Mouse (Mus musculus) CH12.LX (cell line): ENCODE data around the gene Stxbp1. TPM values are rescaled to one million over a fixed set of nuclear protein-coding genes. Genes with fewer than 3 reads are reported as not detected.

Experiments
- DNase-seq: peaks from one replicate; pipeline ENCODE4 v3.0.0-alpha.2; 2013; ENCODE audit errors: extremely low read depth
- H3K27ac ChIP-seq: 2 replicates; pipeline ENCODE4 v1.5.1; 2012; ENCODE audit warnings: low read depth, mild to moderate bottlenecking, control low read depth, moderate library complexity; ENCODE audit not compliant: insufficient read depth
- H3K27me3 ChIP-seq: replicated peaks from 2 replicates; pipeline ENCODE3; 2012; ENCODE audit warnings: inconsistent platforms
- H3K36me3 ChIP-seq, 2 experiments: replicated peaks in 1 of 2; 2 replicates each; pipeline versions ENCODE3 to v1.6.1; 2012; ENCODE audit warnings: inconsistent platforms in 1 of 2, low read length in 1 of 2, mild to moderate bottlenecking in 1 of 2, mixed read lengths in 1 of 2, moderate library complexity in 1 of 2; ENCODE audit not compliant: control insufficient read depth in 1 of 2, insufficient read depth in 1 of 2
- H3K4me1 ChIP-seq, 2 experiments: 2 replicates each; pipeline ENCODE4 v1.6.1; 2012; ENCODE audit warnings: inconsistent platforms in 1 of 2, moderate library complexity in 1 of 2; ENCODE audit not compliant: insufficient read depth in 2 of 2, control insufficient read depth in 1 of 2
- H3K4me2 ChIP-seq: 2 replicates; pipeline ENCODE4 v1.6.1; 2012; ENCODE audit warnings: low read depth, mild to moderate bottlenecking, control low read depth; ENCODE audit not compliant: poor library complexity, insufficient read depth, severe bottlenecking
- H3K4me3 ChIP-seq, 3 experiments: fragments of 150-350 bp in 1 of 3; sonication (generic) in 1 of 3; replicated peaks in 1 of 3; 2 replicates each; pipeline versions ENCODE3 to v1.5.1; 2011 to 2012; ENCODE audit warnings: low read depth in 2 of 3, low read length in 2 of 3, mild to moderate bottlenecking in 2 of 3, moderate library complexity in 2 of 3, control low read depth in 1 of 3, improper control_type of control experiment in 1 of 3, inconsistent platforms in 1 of 3, mixed read lengths in 1 of 3; ENCODE audit not compliant: poor library complexity in 1 of 3
- H3K79me2 ChIP-seq: replicated peaks from 2 replicates; pipeline ENCODE4 v1.6.1; 2012; ENCODE audit warnings: mild to moderate bottlenecking, moderate library complexity; ENCODE audit not compliant: control insufficient read depth, poor library complexity, insufficient read depth, severe bottlenecking; ENCODE audit errors: extremely low read depth
- H3K9ac ChIP-seq: 2 replicates; pipeline ENCODE4 v1.6.1; 2012; ENCODE audit warnings: low read depth, mild to moderate bottlenecking, control low read depth, moderate library complexity; ENCODE audit not compliant: insufficient read depth
- H3K9me3 ChIP-seq: replicated peaks from 2 replicates; pipeline ENCODE3; 2012; ENCODE audit warnings: low read length, inconsistent platforms, mixed read lengths
- CHD1 ChIP-seq: IDR thresholded peaks from 2 replicates; pipeline ENCODE4 v1.6.1; 2012; ENCODE audit warnings: low read depth, low read length, improper control_type of control experiment, inconsistent platforms
- CHD2 ChIP-seq: IDR thresholded peaks from 2 replicates; pipeline ENCODE4 v1.6.1; 2011; ENCODE audit warnings: low read length, improper control_type of control experiment
- GABPA ChIP-seq: IDR thresholded peaks from 2 replicates; pipeline ENCODE4 v1.6.1; 2012; ENCODE audit warnings: low read depth, low read length, improper control_type of control experiment, inconsistent platforms; ENCODE audit not compliant: insufficient replicate concordance
- IRF4 ChIP-seq: IDR thresholded peaks from 2 replicates; pipeline ENCODE4 v1.6.1; 2014; ENCODE audit warnings: low read depth, mild to moderate bottlenecking, inconsistent platforms, low read length, improper control_type of control experiment
- JUND ChIP-seq: conservative IDR thresholded peaks from 2 replicates; pipeline ENCODE4 v1.6.1; 2011; ENCODE audit warnings: low read depth, low read length, improper control_type of control experiment
- KAT2A ChIP-seq: IDR thresholded peaks from 2 replicates; pipeline ENCODE4 v1.6.1; 2012; ENCODE audit warnings: low read length, improper control_type of control experiment, inconsistent platforms; ENCODE audit not compliant: insufficient replicate concordance
- MAFK ChIP-seq: IDR thresholded peaks from 2 replicates; pipeline ENCODE4 v1.6.1; 2011; ENCODE audit warnings: low read length, improper control_type of control experiment; ENCODE audit not compliant: insufficient replicate concordance
- MAZ ChIP-seq: IDR thresholded peaks from 2 replicates; pipeline ENCODE4 v1.6.1; 2012; ENCODE audit warnings: low read depth, mild to moderate bottlenecking, inconsistent platforms, low read length, improper control_type of control experiment, moderate library complexity
- MXI1 ChIP-seq: IDR thresholded peaks from 2 replicates; pipeline ENCODE4 v1.6.1; 2011; ENCODE audit warnings: mild to moderate bottlenecking, low read depth, low read length, improper control_type of control experiment
- MYC ChIP-seq: IDR thresholded peaks from 2 replicates; pipeline ENCODE4 v1.6.1; 2011; ENCODE audit warnings: low read depth, mild to moderate bottlenecking, improper control_type of control experiment, low read length
- NELFE ChIP-seq: IDR thresholded peaks from 2 replicates; pipeline ENCODE4 v1.6.1; 2011; ENCODE audit warnings: low read depth, low read length, improper control_type of control experiment
- PAX5 ChIP-seq: IDR thresholded peaks from 2 replicates; pipeline ENCODE4 v1.6.1; 2012; ENCODE audit warnings: low read length, inconsistent platforms, mixed read lengths
- POLR2AphosphoS2 ChIP-seq: IDR thresholded peaks from 2 replicates; pipeline ENCODE4 v1.6.1; 2011; ENCODE audit warnings: low read depth, low read length, improper control_type of control experiment
- RCOR1 ChIP-seq: conservative IDR thresholded peaks from 2 replicates; pipeline ENCODE4 v1.6.1; 2012; ENCODE audit warnings: low read depth, mild to moderate bottlenecking, inconsistent platforms, low read length, improper control_type of control experiment
- SIN3A ChIP-seq: IDR thresholded peaks from 2 replicates; pipeline ENCODE4 v1.6.1; 2012; ENCODE audit warnings: low read length, improper control_type of control experiment, inconsistent platforms
- SMC3 ChIP-seq: IDR thresholded peaks from 2 replicates; pipeline ENCODE4 v1.6.1; 2011; ENCODE audit warnings: low read depth, low read length, improper control_type of control experiment
- USF1 ChIP-seq: IDR thresholded peaks from 2 replicates; pipeline ENCODE4 v1.6.1; 2014; ENCODE audit warnings: low read depth, mild to moderate bottlenecking, inconsistent platforms, low read length, improper control_type of control experiment
- ZC3H11A ChIP-seq: IDR thresholded peaks from 2 replicates; pipeline ENCODE4 v1.6.1; 2012; ENCODE audit warnings: low read depth, mild to moderate bottlenecking, inconsistent platforms, low read length, improper control_type of control experiment
- ZNF384 ChIP-seq: IDR thresholded peaks from 2 replicates; pipeline ENCODE4 v1.6.1; 2012; ENCODE audit warnings: low read depth, low read length, improper control_type of control experiment, inconsistent platforms
- dilution Hi-C: fragments of 300-500 bp; cut with MboI; formaldehyde crosslinking; loops from 2 replicates; pipeline ENCODE4 v1.14.3; 2020; ENCODE audit warnings: low sequenced_read_pairs; ENCODE audit not compliant: extremely low pct_unique_long_range_greater_than_20kb, extremely low pct_ligation_motif_present
- in situ Hi-C: fragments of 300-500 bp; cut with MboI; formaldehyde crosslinking; loops from 3 replicates; pipeline ENCODE4 v1.14.3; 2019; ENCODE audit warnings: low sequenced_read_pairs, low pct_ligation_motif_present, low pct_unique_long_range_greater_than_20kb, mixed read lengths
- polyA plus RNA-seq: library from polyadenylated mRNA; unstranded; fragments of >175 nt; gene quantifications from 2 replicates; pipeline ENCODE4 v1.2.1, GENCODE M21; 2012; ENCODE audit warnings: low read depth; ENCODE audit not compliant: insufficient read length
- total RNA-seq, 2 experiments: library from RNA; depleted of rRNA; stranded (reverse); fragments of 300-350 nt in 1 of 2; fragments of >200 nt in 1 of 2; gene quantifications; 2 replicates each; pipeline ENCODE4 v1.2.3; 2012 to 2014

Gene Stxbp1
- total and polyA plus RNA-seq, 3 experiments, result 1.5 to 8.3 (median 2.5) TPM

- dilution Hi-C loops (no loop called here), in situ Hi-C loops (loop anchor here (5.0 kb wide), 1 partner anchor 36 kb away; no protein-coding TSS in a partner anchor)
- Histone ChIP-seq H3K9ac (no peak overlapping the region; the same call in 1 of the 2 replicates), H3K4me2 (peak overlapping the region; percentile 91), H3K27me3 (peaks cover 3% of the 10 kb centered on the region), H3K36me3 (peaks cover 0 to 23% of the 10 kb centered on the region in 2 experiments), H3K79me2 (no peaks in the 10 kb centered on the region), H3K9me3 (no peaks in the 10 kb centered on the region), H3K4me1 (peaks cover 19 to 39% of the 10 kb centered on the region in 2 experiments), H3K4me3 (peak overlapping the region in 2 of 3 experiments; percentile 45 to 69), H3K27ac (no peak overlapping the region)
- TF ChIP-seq SIN3A (no peak), PAX5 (no peak), USF1 (no peak), IRF4 (no peak), KAT2A (no peak), MXI1 (no peak), CHD1 (no peak), MAFK (no peak), GABPA (no peak), SMC3 (no peak), POLR2AphosphoS2 (no peak)
- DNase-seq, result no peak
Observed at GRCm38 (mm10) chr2:32876490-32877302, 29.7 kb upstream of the Stxbp1 start.

GRCm38 (mm10) chr2:32875675-32876489, 28.8 kb upstream of the Stxbp1 start, which contains the start of gene Fam129b:
Fam129b (plus strand) TSS chr2:32876114.
- DNase-seq, result peak; percentile 51
- Histone ChIP-seq H3K27ac (no peak within 1 kb of the TSS), H3K9ac (peak within 1 kb of the TSS; percentile 7; the same call in 1 of the 2 replicates), H3K27me3 (peaks cover 3% of the 10 kb centered on the region), H3K9me3 (no peaks in the 10 kb centered on the region), H3K36me3 (peaks cover 0 to 23% of the 10 kb centered on the region in 2 experiments), H3K4me2 (peak within 1 kb of the TSS; percentile 91), H3K4me3 (peak within 1 kb of the TSS; percentile 8 to 69 (median 45)), H3K79me2 (no peaks in the 10 kb centered on the region), H3K4me1 (peaks cover 14 to 31% of the 10 kb centered on the region in 2 experiments)
- in situ Hi-C loops (loop anchor here (5.0 kb wide), 1 partner anchor 36 kb away; no protein-coding TSS in a partner anchor), dilution Hi-C loops (no loop called here)
- no peak for TF ChIP-seq PAX5
- no peak for TF ChIP-seq JUND
- 0 out of 2 replicates have a peak, but pooled peaks have one; percentile 26 for TF ChIP-seq MXI1
- TF ChIP-seq RCOR1, result no peak
- no peak for TF ChIP-seq NELFE
- TF ChIP-seq SMC3, result no peak
- no peak for TF ChIP-seq MYC
- no peak for TF ChIP-seq ZNF384
- TF ChIP-seq GABPA, result no peak
- no peak for TF ChIP-seq ZC3H11A
- TF ChIP-seq MAZ, result no peak
- peak; percentile 42; the same call in 1 of the 2 replicates for TF ChIP-seq CHD2
